Mouse (Mus musculus) retina, adult 2 months (tissue): ENCODE data around the gene Ranbp1.
"Not testable (repeated sequence)": the region's sequence is repeated elsewhere in the genome, so short reads cannot be mapped to it uniquely, and the experiment has no call there.

Experiments used
- DNase-seq: peaks from one replicate; pipeline ENCODE4 v3.0.0-alpha.2; 2012; ENCODE audit warnings: low read depth, low spot score

Ranbp1 gene

DNA sequence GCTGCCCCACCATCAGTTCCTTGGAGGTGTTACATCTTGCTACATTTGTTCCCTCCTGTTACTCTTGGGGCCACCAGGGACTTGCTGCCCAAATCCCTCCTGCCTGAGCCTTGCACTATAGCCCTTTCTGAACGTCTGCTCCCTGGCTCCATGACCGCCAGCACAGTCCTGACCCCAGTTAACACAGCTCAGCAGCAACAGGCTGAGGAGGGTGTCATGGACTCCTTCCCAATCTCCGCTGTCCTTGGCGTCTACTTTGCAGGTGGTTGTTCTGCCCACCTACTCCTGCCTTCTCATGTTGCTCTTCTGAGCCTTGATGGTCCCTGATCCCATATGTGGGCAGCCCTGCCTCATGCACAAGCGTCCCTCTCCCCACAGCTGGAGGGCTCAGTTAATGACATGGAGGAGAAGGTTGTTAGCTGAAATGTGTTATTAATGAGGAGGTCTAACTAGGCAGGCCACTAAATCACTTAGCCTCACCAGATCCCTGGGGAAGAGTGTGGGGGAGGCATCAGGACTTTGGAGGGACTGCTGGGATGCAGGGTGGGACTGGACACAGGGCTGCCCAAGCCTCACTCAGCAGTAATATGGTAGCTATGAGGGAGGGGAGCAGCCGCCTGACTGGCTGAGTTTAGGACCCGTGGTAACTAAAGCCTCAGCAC lies 45.0 kb downstream of the Ranbp1 start:
- DNase-seq, result no peak

DNA sequence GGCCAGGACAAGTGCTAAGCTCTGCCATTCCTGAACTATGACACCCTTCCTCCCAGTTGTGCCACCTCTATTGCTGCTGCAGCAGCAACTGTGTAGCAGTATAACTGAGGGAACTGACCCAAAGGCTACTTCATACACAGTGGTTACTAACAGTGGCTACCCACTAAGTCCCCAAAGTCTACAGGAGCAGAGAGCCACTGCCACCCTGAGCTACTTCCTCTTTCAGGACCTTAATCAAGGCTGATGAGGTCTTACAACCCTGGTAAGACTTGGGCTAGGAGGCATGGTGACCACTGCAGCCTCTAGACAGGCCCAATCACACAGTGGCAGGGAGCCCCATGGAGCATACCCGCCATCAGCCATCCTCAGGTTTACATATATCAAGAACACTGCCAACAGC lies 46.5 kb downstream of the Ranbp1 start:
- no peak for DNase-seq

- DNase-seq, result no peak
Observed at GRCm38 (mm10) chr16:18201620-18202019, 46.9 kb downstream of the Ranbp1 start.

DNA sequence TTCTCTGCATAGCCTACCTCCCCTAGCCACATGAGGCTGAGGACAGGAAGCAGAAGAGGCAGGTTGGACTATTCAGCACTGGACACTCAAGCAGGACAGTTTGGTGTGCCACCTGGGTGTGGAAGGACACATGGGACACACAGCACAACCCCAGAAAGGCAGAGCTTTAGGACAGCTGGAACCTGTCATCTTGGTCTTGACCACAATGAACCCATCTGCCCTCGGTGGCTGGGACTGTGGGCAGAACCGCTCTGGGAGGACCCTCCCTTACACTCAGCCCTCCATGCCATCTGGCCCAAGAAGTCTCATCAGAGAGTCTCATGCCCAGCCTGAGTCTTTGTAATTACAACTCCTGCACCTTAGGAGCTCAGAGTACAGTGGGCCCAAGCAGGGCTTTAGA lies 48.5 kb downstream of the Ranbp1 start:
- DNase-seq, result no peak

- no peak for DNase-seq
Observed at GRCm38 (mm10) chr16:18198365-18199098, 50.0 kb downstream of the Ranbp1 start.

- no peak for DNase-seq
Observed at GRCm38 (mm10) chr16:18197881-18198280, 50.7 kb downstream of the Ranbp1 start.

GRCm38 (mm10) chr16:18195561-18195960 lies 53.0 kb downstream of the Ranbp1 start:
- DNase-seq, result not testable (repeated sequence)

DNA sequence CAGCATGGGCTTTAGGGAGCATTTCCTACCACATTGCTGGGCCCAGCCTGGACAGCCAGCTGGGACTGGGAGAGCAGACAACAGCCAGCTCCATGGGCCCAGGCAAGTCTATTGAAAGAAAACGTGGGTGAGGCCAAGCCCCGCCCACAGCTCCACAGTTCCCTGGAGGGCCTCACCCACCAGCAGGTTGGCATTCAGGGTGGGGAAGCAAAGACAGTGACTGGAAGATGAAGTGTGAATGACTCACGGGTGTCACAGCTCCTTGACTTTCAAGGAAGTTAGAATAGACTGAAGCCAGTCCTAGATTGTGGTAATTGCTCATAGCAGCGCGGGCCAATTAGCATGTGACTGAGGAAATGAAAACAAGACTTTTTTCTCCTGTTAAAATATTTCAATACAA lies 53.5 kb downstream of the Ranbp1 start:
- no peak for DNase-seq

GRCm38 (mm10) chr16:18194208-18194985 lies 54.1 kb downstream of the Ranbp1 start:
- DNase-seq, result no peak

DNA sequence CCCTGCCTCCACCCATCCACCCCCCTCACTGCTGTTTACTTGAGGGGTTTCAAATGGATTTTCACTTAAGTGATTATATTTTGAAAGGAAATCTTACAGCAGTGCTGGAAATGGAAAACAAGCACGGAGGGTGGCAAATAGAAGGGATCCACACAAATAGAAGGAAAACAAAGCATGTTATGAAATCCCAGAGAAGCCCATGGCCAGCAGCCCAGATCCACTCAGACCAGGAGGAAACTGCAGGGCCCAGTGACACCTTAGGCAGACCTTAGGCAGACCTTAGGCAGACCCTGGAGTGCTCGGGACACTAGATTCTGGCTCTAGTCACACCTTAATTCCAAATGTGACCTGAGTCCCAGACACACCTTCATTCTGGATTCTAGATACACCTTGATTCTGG lies 57.5 kb downstream of the Ranbp1 start:
- no peak for DNase-seq
